Mouse (Mus musculus) neural tube, embryonic 14.5 days (tissue): ENCODE results near the gene Gfm2. TPM values are rescaled to one million over a fixed set of nuclear protein-coding genes. Genes with fewer than 3 reads are reported as not detected.

ENCODE experiments used
- polyA plus RNA-seq: library from polyadenylated mRNA; unstranded; fragments of >200 nt; fragmentation: Nextera tagmentation; extraction: Ambion mirVana; gene quantifications from 2 replicates; pipeline ENCODE4 v1.2.1, GENCODE M21; 2014

Gene Gfm2
- polyA plus RNA-seq, 1 experiment from 2014 or later = 40.5 TPM

Other genes with a start within 250 kb of the Gfm2 start
- gene Gcnt4, start 213.2 kb upstream of the Gfm2 start, polyA plus RNA-seq = 0.19 TPM in 1 of 2 replicates, not detected in the other
- not detected in 2 replicates for gene 1700029F12Rik, start 103.6 kb upstream of the Gfm2 start, polyA plus RNA-seq
- 41.3 and 41.4 TPM in 2 replicates for gene Fam169a, start 70.7 kb upstream of the Gfm2 start, polyA plus RNA-seq
- 0.37 and 0.67 TPM in 2 replicates for gene Gm6169, start 38.7 kb upstream of the Gfm2 start, polyA plus RNA-seq
- 46.9 and 50.3 TPM in 2 replicates for gene Nsa2, start within 50 bp of the Gfm2 start, polyA plus RNA-seq
- gene Hexb, start 60.4 kb downstream of the Gfm2 start, polyA plus RNA-seq = 48.2 and 54.1 TPM in 2 replicates
- 72.3 and 94.5 TPM in 2 replicates for gene Enc1, start 103.2 kb downstream of the Gfm2 start, polyA plus RNA-seq